Mouse (Mus musculus) B cell, adult 62 days (primary cell): ENCODE results near the gene Morf4l1. TPM values are rescaled to one million over a fixed set of nuclear protein-coding genes. Genes with fewer than 3 reads are reported as not detected.

ENCODE experiments used
- total RNA-seq: library from RNA; stranded (reverse); gene quantifications from 4 replicates; pipeline ENCODE4 v1.2.4, GENCODE M21; 2023

Gene Morf4l1
- total RNA-seq = 445 to 479 TPM (median 467 TPM) in 4 replicates

GRCm38 (mm10) chr9:90114567-90115307 is at the start of gene Morf4l1:
Morf4l1 (minus strand) TSS chr9:90114774.

GRCm38 (mm10) chr9:90162926-90163748 is 48.6 kb upstream of the Morf4l1 start, which contains the start of gene Adamts7:
Adamts7 (plus strand) TSS chr9:90163069.

GRCm38 (mm10) chr9:90053852-90054251 is 60.7 kb downstream of the Morf4l1 start, which contains the start of gene Ctsh:
Ctsh (plus strand) TSS chr9:90054152.

Other genes starting within 250 kb of the Morf4l1 start
- gene Rasgrf1, start 204.9 kb downstream of the Morf4l1 start, total RNA-seq = 0.40 to 0.61 TPM (median 0.60 TPM) in 3 of 4 replicates, not detected in the other
- gene Ctsh, start 60.6 kb downstream of the Morf4l1 start, total RNA-seq = 402 to 414 TPM (median 411 TPM) in 4 replicates
- 0.09 to 0.30 TPM in 2 of 4 replicates, not detected in the others for gene Adamts7, start 48.3 kb upstream of the Morf4l1 start, total RNA-seq
- 1.8 to 5.9 TPM (median 2.7 TPM) in 4 replicates for gene Tbc1d2b, start 156.0 kb upstream of the Morf4l1 start, total RNA-seq